Mouse (Mus musculus): ENCODE data around the gene Crhr1.

DNA sequence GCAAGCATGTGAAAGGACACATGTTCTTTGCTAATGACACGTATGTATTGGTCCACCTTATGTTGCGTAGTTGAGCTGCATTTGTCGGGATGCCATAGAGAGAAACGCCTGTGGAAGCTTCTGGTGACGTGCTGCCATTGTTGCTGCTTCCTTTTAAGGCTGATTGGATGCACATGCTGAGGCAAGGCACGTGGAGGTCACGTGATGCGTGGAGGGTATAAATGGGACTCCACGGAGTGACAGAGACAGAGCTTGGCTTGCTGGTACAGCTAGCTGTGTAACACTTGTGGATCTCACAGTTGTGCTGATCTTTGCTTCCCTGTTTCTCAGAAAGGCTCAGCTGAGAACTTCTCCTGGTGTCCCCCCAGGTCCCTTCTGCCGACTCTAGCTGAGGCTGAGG, 9.2 kb upstream of the Crhr1 start:
- TF ChIP-seq CTCF (IDR thresholded peaks at IDR 0.05; ENCODE audit: extremely low read depth, insufficient read depth, insufficient read length, insufficient replicate concordance), result no peak
- no peak for TF ChIP-seq POLR2A (IDR thresholded peaks at IDR 0.05; ENCODE audit: low read depth, low read length)

Data from spleen, adult 2 months (tissue).